Mouse (Mus musculus) heart, adult 2 months (tissue): ENCODE measurements around the gene Cercam. TPM values are rescaled to one million over a fixed set of nuclear protein-coding genes. Genes with fewer than 3 reads are reported as not detected.
A peak's percentile ranks its signal among the peaks of the same experiment; 100 is the strongest.

Source experiments
- DNase-seq, 2 experiments: peaks; one replicate each; pipeline ENCODE4 v3.0.0; 2021
- H3K27ac ChIP-seq: fragments of 200-600 bp; 2 replicates; pipeline ENCODE4 v1.8.1; 2022
- H3K27me3 ChIP-seq: fragments of 200-500 bp; 2 replicates; pipeline ENCODE4 v1.6.1; 2012; ENCODE audit warnings: mild to moderate bottlenecking, low read length, inconsistent platforms, mixed read lengths; ENCODE audit not compliant: control insufficient read depth, insufficient read depth
- H3K36me3 ChIP-seq: fragments of 200-500 bp; 2 replicates; pipeline ENCODE4 v1.6.1; 2012; ENCODE audit warnings: low read length, inconsistent platforms; ENCODE audit not compliant: control insufficient read depth, insufficient read depth
- H3K4me1 ChIP-seq: fragments of 200-500 bp; 2 replicates; pipeline ENCODE4 v1.6.1; 2011; ENCODE audit warnings: low read length; ENCODE audit not compliant: control insufficient read depth, insufficient read depth
- H3K4me3 ChIP-seq: fragments of 200-600 bp; 2 replicates; pipeline ENCODE4 v1.8.1; 2022
- H3K79me2 ChIP-seq: fragments of 200-500 bp; replicated peaks from 2 replicates; pipeline ENCODE4 v1.6.1; 2012; ENCODE audit warnings: mild to moderate bottlenecking, inconsistent platforms, low read length, moderate library complexity, mixed read lengths; ENCODE audit not compliant: control insufficient read depth, insufficient read depth
- H3K9ac ChIP-seq: fragments of 200-500 bp; 2 replicates; pipeline ENCODE4 v1.6.1; 2012; ENCODE audit warnings: low read depth, mild to moderate bottlenecking, control low read depth, inconsistent platforms, low read length, mixed read lengths
- CTCF ChIP-seq: fragments of 200-600 bp; IDR thresholded peaks from 2 replicates; pipeline ENCODE4 v1.8.1; 2022; ENCODE audit warnings: antibody characterized with exemption, mild to moderate bottlenecking, moderate library complexity
- EP300 ChIP-seq: fragments of 200-500 bp; IDR thresholded peaks from 2 replicates; pipeline ENCODE4 v1.6.1; 2011; ENCODE audit warnings: low read depth, low read length, control low read depth; ENCODE audit not compliant: insufficient read depth
- POLR2A ChIP-seq: fragments of 200-500 bp; IDR thresholded peaks from 2 replicates; pipeline ENCODE4 v1.6.1; 2011; ENCODE audit warnings: mild to moderate bottlenecking, low read depth, low read length, control low read depth; ENCODE audit not compliant: insufficient read depth
- WGBS: fragments of 180-500 bp; shearing (Covaris S2); methylation state at CpG from one replicate; pipeline ENCODE4 v1.1.7; 2018; 5-methylcytosine and 5-hydroxymethylcytosine counted together
- intact Hi-C: fragments of 180-260 bp; cut with DNase I; formaldehyde crosslinking; loops from one replicate; pipeline ENCODE4 v1.15.1; 2025
- long read RNA-seq: library from polyadenylated mRNA; stranded (forward); transcript quantifications from one replicate; pipeline ENCODE4 v2.0.0, GENCODE M21; 2021
- polyA plus RNA-seq: library from polyadenylated mRNA; depleted of rRNA; stranded (reverse); fragments of >200 nt; gene quantifications from 2 replicates; pipeline ENCODE4 v1.2.3, GENCODE M21; 2012; rRNA removed
- total RNA-seq, 2 experiments: library from RNA; stranded (reverse); gene quantifications; 2 replicates each; pipeline ENCODE4 v1.2.3; 2021

Gene Cercam
- 1 to 10 TPM; 3.0 to 4.1 TPM for total RNA-seq
- polyA plus RNA-seq: 6.9 and 9.1 TPM in 2 replicates
- long read RNA-seq: 0 reads

- Histone ChIP-seq H3K4me3 (peak within 1 kb of the TSS; percentile 59), H3K27ac (peak within 1 kb of the TSS; percentile 57), H3K9ac (peak within 1 kb of the TSS; percentile 68), H3K27me3 (no peaks in the 10 kb centered on the region), H3K79me2 (no peaks in the 10 kb centered on the region), H3K4me1 (no peaks in the 10 kb centered on the region), H3K36me3 (no peaks in the 10 kb centered on the region)
- intact Hi-C loops: loop anchor here (1.0 kb wide), 1 partner anchor 108 kb away; no protein-coding TSS in a partner anchor
- TF ChIP-seq CTCF (peak; percentile 99; the same call in 1 of the 2 replicates), POLR2A (0 out of 2 replicates have a peak, but pooled peaks have one; percentile 6), EP300 (peak; percentile 81)
- WGBS: 1% methylated on average over 43 of the region's 44 CpGs
- DNase-seq: peak; percentile 87
These were observed at the start of gene Cercam for GRCm38 (mm10) chr2:29868949-29869645. Gene Cercam (plus strand): TSS chr2:29869164.

GRCm38 (mm10) chr2:29819363-29819762, 49.6 kb upstream of the Cercam start:
- TF ChIP-seq EP300 (no peak), POLR2A (no peak), CTCF (no peak)
- intact Hi-C loops: loop anchor here (2.0 to 5.0 kb wide), 2 partner anchors 55 to 88 kb away; no protein-coding TSS in a partner anchor
- Histone ChIP-seq H3K36me3 (no peaks in the 10 kb centered on the region), H3K79me2 (no peaks in the 10 kb centered on the region), H3K4me3 (no peak overlapping the region), H3K9ac (no peak overlapping the region), H3K4me1 (peaks cover 7% of the 10 kb centered on the region), H3K27ac (no peak overlapping the region), H3K27me3 (no peaks in the 10 kb centered on the region)
- 28% methylated on average over 2 of the region's 2 CpGs for WGBS
- DNase-seq: no peak

- H3K9ac ChIP-seq: peak within 1 kb of the TSS; percentile 73
- H3K27me3 ChIP-seq: no peaks in the 10 kb centered on the region
- DNase-seq: peak; percentile 73 to 75
- peaks cover 7% of the 10 kb centered on the region for H3K4me1 ChIP-seq
- no peaks in the 10 kb centered on the region for H3K36me3 ChIP-seq
- peak within 1 kb of the TSS; percentile 81 for H3K27ac ChIP-seq
- intact Hi-C loops: loop anchor here (10.0 kb wide), 1 partner anchor 145 kb away; the partner anchor contains the start of gene Sptan1
- WGBS: under 1% methylated on average over 35 of the region's 35 CpGs
- peak within 1 kb of the TSS; percentile 55 for H3K4me3 ChIP-seq
- no peaks in the 10 kb centered on the region for H3K79me2 ChIP-seq
- no peak; the same call in 1 of the 2 replicates for TF ChIP-seq POLR2A
- TF ChIP-seq CTCF: no peak
- no peak for TF ChIP-seq EP300
These were observed 48.7 kb upstream of the Cercam start, which contains the start of gene Urm1 for GRCm38 (mm10) chr2:29820025-29820817. Gene Urm1 (plus strand): TSS chr2:29820075.

- H3K27ac ChIP-seq: peak overlapping the region; percentile 90
- peak overlapping the region; percentile 67 for H3K9ac ChIP-seq
- H3K79me2 ChIP-seq: peaks cover 14% of the 10 kb centered on the region
- intact Hi-C loops: loop anchor here (2.0 to 10.0 kb wide), 4 partner anchors 24 to 138 kb away; partner anchors contain the start of genes Coq4, Slc27a4 and Sptan1
- 9% methylated on average over 11 of the region's 11 CpGs for WGBS
- H3K4me1 ChIP-seq: peaks cover 3% of the 10 kb centered on the region
- TF ChIP-seq EP300 (no peak), POLR2A (no peak), CTCF (no peak)
- H3K36me3 ChIP-seq: no peaks in the 10 kb centered on the region
- H3K27me3 ChIP-seq: no peaks in the 10 kb centered on the region
- peak overlapping the region; percentile 92 for H3K4me3 ChIP-seq
- no peak for DNase-seq
These were observed 42.5 kb upstream of the Cercam start for GRCm38 (mm10) chr2:29826318-29826925.

GRCm38 (mm10) chr2:29826926-29827708, 41.8 kb upstream of the Cercam start:
- peak overlapping the region; percentile 75 for H3K9ac ChIP-seq
- TF ChIP-seq EP300 (peak; percentile 60; the same call in 1 of the 2 replicates), CTCF (no peak), POLR2A (peak; percentile 66)
- DNase-seq: peak; percentile 95 to 97
- no peaks in the 10 kb centered on the region for H3K27me3 ChIP-seq
- intact Hi-C loops: loop anchor here (2.0 to 10.0 kb wide), 4 partner anchors 24 to 138 kb away; partner anchors contain the start of genes Coq4, Slc27a4 and Sptan1
- peaks cover 14% of the 10 kb centered on the region for H3K79me2 ChIP-seq
- H3K27ac ChIP-seq: peak overlapping the region; percentile 90
- H3K4me3 ChIP-seq: peak overlapping the region; percentile 92
- under 1% methylated on average over 48 of the region's 48 CpGs for WGBS
- peaks cover 3% of the 10 kb centered on the region for H3K4me1 ChIP-seq
- no peaks in the 10 kb centered on the region for H3K36me3 ChIP-seq
